Mouse (Mus musculus) heart, adult 18-20 months (tissue): ENCODE measurements around the gene Gramd1b. TPM values are rescaled to one million over a fixed set of nuclear protein-coding genes. Genes with fewer than 3 reads are reported as not detected.

ENCODE experiments used
- DNase-seq, 2 experiments: peaks; one replicate each; pipeline ENCODE4 v3.0.0; 2021 to 2022; ENCODE audit warnings: mixed read lengths in 1 of 2
- total RNA-seq, 2 experiments: library from RNA; stranded (reverse); gene quantifications; 2 replicates each; pipeline ENCODE4 v1.2.3; 2021

The Gramd1b gene
- total RNA-seq, 2 experiments from 2014 or later, result 14.7 to 16.7 TPM

DNA sequence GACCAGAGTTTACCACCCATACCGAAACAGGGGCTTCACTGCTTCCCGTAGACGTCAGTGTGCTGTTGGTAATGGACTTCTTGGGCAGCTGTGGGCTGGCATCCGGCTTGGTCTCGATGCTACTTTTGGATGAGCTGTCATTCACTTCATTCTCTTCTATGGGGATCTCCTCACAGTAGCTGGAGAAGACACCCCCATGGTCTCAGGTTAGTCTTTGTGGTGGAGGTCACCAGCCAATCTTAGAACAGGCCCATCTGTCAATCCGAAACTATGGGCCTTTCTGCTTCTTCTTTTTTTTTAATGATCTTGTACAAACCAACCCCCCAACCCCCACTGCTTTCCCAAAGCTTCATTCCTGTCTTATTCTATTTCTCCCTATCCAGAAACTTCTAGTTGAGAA is 221.3 kb downstream of the Gramd1b start:
- DNase-seq, result no peak

DNA sequence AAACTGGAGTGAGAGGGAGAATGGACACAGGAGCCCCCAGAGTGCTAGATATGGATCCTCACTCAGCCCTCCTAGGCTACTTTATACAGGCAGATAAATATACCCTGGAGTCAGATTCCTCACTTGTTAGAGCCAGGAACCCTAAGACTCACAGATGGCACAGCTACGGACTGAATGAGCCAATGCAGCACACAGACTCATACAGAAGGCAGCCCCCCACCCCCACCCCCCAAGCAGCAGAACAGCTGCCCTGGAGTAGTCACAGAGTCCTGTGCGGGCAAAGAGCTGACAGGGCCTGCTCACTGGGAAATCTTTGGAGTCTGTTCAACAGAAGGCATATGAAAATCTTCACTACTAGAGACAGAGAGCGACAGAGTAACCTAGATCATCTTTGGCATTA is 223.9 kb downstream of the Gramd1b start:
- DNase-seq, result no peak

DNA sequence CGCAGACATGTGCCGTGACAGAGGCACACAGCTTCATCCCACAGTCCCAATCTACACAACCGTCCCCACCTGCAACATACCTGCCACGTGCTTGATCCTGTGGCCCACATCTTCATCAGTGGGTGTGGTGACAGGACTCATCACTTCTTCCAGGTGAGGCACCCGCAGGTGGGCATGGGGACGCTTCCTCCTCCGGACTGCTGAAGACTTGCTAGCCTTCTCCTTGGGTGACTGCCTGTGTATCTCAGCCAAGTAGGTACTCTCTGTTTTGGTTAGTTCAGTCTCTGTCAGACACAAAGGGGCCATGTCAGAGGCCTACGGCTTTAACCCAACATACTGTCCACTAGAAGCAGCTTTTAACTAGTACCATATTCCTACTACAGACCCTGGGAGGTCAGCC is 226.9 kb downstream of the Gramd1b start:
- no peak for DNase-seq

DNA sequence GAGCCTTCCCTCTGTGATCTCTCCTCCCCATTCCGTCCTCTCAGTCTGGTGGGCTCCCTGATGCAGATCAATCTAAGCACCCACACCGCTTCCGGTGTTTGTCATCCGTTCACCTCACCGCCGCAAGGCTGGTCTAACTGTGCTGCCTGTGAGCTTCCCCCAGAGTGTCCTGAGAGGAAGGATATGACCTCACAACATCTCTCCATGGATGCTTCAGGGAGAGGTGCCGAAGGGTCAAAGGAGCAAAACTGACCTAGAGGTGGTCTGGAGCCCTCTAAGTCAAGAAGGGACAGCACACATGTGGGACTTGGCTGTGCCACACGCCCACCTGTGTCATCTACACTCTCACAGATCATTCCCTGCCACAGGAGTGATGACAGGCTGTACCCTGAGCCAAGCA is 228.8 kb downstream of the Gramd1b start:
- peak in 1 of 2 experiments; percentile 17 for DNase-seq

DNA sequence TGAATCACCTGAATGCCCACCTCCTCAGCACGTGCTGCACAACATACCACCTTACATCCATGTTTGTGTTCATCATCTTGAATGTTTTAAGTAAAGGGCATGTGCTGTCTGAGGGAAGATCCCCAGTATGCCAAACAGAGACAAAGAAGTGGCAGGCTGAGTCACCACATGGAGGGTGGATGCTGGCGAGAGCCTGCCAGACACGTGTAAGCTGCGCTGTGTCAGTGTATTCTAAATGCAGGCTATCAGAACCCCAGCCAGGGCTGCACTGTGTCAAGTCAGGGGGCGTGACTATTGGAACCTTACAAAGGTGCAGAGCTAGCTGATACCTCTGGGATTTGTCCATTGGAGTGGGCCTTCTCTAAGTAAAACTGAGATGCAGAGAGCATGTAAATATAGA is 229.7 kb downstream of the Gramd1b start:
- DNase-seq, result no peak

DNA sequence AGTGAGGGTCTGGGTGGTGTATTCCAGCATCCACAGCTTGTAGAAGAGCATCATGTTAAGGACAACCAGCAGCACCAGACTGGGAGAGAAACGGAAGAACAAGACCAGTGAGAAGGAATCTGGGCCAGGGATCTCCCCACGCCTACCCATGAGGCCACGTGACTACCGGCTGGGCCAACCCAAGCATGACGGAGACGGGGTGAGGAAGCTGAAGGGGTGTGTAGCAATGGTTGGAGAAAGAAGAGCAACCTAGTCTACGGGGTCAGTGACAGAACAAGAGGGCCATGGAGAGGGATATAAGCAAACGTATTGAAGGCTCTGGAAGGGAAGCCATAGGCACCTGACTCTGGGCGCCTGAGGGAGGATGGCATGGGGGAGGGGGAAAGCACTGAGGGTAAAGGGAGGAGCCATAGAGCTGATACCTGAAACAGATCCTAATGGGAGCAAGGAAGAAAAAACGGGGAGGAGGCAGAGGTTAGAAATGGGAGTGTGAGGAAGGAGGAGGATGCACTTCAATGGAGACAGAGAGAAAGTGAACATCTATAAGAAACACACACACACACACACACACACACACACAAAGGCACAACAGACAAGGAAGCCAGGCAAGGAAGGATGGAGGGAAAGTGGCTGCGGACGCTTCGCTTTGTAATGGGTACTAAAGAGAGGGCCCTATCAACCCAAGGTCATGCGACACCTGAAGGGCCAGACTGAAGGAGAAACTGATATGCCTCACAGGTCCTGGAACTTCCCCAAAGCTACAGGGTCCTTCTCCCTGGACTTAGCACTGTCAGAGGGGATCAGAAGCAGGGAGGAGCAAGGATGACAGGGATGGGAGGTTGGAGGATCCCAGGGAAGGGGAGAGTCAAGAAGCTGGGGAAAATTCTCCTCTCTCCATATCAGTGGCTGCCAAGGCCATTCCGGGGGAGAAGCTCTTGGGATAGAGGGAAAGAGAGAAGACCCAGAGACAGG is 230.9 kb downstream of the Gramd1b start:
- no peak for DNase-seq

DNA sequence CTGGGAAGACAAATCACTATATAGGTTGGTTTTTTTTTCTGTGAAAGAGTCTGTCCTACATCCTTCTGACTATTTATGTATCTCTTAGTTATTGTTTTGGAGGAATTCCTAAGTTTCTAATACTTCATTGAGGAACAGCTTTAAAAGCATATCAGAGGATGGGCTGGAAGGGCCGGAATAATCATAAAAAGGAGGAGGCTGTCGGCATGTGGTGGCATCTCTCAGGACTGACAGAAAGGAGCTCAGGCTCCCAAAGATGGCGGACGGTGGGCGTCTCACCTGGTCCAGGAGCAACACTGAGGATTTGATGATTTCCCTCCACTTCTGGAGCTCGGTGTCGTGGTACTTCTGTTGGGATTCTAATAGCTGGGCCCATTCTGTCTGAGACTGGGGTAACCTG is 231.9 kb downstream of the Gramd1b start:
- DNase-seq, result no peak

DNA sequence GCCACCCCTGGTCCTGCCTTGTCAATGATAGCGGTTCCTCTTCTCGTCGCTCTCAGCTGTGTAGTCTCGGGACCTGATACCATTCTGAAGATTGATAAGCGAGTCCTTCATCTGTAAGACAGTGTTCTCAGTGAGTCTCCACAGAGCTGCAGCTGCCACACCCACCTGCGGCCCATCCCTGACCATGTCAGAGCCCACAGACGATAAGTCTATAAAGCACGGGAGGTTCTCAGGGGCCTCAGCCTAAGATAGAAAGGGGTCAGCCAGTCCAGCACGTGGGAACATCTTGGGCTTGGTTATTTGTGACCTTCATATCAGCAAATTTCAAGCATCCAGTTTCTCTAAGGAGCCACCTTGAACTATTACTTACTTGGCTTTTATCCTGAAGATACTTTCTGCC is 233.2 kb downstream of the Gramd1b start:
- no peak for DNase-seq

DNA sequence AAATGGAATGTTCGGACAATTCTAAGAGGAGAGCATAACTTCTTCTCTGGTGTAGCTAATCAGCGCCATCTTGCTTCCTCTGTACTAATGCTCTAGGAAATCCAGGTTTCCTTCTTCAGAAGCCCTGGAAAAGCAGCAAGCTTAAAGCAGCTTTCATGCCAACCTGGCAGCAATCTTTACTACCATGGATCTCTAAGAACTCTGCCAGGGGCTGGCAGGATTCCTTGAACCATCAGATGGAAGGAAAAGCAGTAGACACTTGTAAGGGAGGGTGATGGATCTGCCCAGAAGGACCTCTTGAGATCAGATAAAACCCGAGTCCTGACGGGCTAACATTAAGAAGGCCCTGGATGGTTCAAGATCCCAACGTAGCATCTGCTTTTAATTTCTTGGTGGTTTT is 234.9 kb downstream of the Gramd1b start:
- no peak for DNase-seq

DNA sequence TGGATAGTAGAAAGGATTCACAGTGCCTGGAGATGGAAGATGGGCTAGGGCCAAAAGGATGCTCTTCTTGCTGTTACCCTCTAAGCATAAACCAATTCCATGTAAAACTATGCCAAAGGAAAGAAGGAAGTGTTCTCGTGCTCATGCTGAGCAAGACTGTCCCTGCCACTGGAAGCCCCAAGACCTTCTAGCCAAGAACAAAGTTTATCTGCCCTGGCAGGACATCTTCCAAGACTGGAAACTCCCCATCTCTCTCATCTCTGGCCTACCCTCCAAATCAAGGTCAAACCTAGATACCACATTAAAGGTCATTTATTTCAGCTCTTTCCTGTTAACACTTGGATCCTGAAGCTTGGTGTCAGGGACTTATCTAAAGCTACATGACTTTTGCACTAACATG is 236.3 kb downstream of the Gramd1b start:
- no peak for DNase-seq

DNA sequence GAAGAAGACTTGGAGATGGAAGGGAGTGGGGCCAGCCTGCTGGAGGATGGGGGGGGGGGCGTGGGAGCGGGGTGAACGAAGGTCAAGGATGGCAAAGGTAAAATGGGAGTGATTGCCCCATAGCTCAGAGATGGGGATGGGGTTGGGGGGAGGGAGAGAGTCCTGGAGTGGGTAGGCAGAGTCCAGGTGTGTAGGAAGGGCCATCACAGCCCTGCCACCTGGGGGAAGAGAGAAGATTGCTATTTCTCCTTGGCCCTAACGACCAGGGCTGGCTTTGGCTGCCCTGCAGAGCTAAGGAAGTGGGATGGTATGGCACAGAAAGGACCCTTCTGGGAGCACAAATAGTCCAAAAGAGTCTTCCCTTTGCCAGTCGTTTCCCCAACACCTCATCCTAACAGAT is 237.0 kb downstream of the Gramd1b start:
- DNase-seq, result no peak

DNA sequence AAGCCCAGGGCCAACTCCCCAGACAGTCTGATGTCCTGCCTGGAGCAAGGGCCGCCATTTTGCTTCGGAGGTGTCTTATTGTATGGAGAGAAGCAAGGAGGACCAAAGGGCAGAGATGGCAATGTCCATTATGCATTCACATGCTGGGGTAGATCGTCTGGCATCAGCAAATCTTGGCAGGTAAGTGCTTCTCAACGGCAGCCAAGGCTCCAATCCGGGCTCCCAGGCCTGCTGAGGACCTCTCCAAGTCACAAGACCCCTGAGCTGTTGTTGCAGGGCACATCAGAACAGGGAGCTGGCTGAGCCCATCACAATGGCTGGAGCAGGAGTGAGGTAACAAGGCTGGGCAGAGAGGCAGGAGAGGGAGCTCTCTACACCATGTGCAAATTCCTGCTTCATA is 237.4 kb downstream of the Gramd1b start:
- no peak for DNase-seq

DNA sequence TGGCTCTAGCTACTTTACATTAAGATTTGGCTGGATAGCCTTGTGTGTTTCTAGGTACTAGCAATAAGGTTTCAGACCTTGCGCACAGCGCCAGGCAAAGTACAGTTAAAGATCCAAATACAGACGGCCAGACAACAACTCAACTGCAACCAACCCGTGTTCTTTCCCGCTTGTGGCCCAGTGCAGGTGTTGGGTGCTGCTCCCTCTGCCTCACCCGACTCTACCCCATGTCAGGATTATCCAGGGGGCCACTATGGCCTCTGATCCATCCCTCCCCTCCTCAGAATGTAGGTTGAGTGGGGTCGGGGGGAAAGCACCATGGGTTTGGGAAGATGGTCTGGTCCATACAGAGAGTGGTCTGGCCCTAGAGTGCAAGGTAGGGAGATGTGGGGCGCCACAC is 237.9 kb downstream of the Gramd1b start:
- no peak for DNase-seq

DNA sequence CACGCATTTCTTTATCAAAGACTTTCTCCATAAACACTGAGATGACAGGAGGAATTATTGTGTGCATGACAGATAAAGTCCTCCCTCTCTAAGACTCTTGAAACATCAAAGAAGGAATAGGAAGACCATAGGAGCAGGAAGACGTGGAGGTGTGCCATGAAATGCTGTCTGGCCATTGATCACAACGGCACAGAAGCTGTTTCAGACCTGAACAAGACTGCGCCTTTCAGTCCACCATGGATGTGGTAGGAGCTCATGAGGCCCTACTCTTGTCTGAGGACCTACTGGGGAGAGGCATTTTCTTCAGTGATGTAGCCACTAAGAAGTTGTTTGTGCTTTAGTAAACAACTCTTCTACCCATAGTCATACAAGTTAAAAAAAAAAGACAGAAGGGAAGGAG is 238.7 kb downstream of the Gramd1b start:
- no peak for DNase-seq

DNA sequence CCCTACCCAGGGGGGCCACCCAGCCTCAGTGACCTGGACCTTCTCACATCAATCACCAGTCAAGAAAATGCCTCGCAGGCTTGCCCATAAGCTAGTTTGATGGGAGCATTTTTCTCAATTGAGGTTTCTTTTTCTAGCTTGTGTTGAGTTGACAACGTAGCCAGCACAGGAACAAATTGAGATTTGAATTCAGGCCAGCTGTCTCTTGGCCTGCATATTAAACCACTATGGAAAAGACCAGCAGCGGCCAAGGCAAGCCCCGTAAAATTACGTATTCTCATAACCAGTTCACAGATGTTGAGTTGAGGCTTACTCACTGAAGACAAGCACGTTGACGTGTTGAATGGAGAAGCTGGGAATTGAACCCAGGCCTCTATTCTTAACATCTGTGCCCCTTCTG is 248.2 kb downstream of the Gramd1b start:
- peak in 1 of 2 experiments; percentile 15 for DNase-seq

DNA sequence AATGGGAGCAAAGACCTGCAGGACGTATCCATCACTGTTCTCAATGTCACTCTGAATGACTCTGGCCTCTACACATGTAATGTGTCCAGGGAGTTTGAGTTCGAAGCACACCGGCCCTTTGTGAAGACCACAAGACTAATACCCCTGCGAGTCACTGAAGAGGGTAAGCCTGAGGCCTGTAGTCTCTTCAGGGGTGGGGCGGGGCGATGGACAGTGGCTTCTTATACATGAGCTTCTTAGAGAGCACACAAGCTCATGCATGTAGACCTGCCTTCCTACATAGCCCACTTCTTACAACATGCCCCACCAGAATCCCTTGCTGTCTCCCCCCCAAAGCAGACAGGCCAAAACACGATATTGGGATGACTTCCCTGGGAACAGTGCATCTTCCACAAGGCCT is 251.7 kb downstream of the Gramd1b start:
- DNase-seq, result no peak

DNA sequence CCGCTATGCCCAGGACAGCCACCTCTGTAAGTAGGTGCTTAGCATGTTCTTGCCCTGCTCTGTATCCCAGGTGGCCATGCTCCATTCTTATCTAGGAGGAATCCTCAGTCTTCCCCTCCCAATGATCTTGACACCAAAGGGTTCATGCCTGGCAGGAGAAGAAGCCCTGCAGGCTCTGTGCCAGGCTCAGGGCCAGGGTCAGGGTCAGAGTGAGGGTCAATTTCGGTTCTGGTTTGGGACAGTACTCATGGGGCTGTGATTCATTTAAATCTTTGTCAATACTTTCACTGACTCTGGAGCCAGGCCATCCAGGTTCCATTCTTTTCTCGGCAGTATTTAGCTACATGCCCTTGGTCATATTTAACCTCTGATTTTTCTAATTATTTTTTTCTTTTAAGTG is 253.5 kb downstream of the Gramd1b start:
- no peak for DNase-seq

DNA sequence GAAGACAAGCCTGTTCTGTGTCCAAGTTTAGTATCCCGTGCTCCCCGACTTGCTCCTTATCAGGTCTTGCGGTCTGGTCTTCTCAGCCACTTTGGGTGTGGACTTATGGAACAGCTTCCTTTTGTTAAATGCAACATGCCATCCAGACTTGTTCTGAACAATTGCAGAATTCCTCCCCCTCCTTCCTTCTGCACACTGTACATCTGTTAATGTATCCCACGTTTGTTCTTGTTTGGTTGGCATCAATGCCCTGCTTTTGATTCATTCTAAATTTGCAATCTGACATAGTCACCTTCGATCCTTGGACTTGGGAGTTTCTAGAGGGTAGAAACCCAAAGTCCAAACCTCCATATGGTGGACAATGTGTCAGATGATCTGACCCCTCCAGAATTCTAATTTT is 255.3 kb downstream of the Gramd1b start:
- DNase-seq, result no peak

DNA sequence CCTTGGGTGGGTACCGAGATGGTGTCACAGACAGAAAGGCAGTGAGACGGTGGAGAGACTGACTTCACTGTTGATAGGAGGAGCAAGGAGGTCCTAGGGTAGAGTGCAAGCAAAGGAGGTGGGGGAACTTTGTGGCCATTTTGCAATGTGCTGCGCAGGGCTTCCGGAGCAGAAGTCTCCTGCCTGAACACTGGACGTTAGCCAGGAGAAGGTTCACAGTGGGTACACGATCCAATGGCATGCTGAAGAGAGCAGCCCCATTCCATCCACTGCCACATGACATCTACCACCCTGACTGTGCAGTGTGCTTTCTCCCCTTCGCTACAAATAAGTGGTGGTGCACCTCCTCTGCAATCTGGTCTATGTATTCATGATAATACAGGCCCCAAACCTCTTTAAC is 258.4 kb downstream of the Gramd1b start:
- no peak for DNase-seq

DNA sequence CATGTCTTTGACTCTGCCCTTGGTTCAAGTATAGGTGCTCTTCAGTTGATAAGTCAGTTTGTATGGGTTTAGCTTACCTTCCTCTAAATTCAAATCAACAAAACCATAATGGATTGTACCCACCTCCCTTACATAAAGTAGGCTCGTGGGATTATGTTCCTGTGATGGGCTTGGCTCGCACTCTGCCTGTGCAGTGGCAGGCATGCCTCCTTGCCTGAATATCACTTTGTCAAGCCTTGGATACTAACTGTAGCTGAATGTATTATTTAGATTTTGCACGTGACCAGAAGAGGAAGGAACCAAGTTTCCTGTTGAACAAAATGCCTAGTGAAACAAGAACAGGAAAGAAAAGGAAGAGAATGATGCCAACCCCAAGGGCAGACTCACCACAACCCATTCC is 260.1 kb downstream of the Gramd1b start:
- no peak for DNase-seq

DNA sequence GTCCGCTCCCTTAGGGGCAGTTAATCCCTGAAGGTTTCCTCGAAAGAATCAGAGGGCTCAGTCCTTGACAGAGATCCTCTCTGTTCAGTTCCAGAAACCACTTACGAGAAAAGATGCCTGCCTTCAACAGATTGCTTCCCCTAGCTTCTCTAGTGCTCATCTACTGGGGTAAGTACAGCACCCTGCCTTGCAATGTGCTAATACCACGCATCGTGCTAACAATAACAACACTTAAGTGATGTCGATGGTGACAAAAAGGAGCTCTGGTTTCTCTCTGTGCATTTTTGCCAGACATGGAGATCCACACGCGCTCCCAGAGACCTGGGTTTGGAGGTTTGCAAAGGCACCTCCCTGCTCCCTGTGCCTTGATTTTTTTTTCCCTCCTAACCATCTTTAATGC is 261.3 kb downstream of the Gramd1b start:
- DNase-seq, result no peak

DNA sequence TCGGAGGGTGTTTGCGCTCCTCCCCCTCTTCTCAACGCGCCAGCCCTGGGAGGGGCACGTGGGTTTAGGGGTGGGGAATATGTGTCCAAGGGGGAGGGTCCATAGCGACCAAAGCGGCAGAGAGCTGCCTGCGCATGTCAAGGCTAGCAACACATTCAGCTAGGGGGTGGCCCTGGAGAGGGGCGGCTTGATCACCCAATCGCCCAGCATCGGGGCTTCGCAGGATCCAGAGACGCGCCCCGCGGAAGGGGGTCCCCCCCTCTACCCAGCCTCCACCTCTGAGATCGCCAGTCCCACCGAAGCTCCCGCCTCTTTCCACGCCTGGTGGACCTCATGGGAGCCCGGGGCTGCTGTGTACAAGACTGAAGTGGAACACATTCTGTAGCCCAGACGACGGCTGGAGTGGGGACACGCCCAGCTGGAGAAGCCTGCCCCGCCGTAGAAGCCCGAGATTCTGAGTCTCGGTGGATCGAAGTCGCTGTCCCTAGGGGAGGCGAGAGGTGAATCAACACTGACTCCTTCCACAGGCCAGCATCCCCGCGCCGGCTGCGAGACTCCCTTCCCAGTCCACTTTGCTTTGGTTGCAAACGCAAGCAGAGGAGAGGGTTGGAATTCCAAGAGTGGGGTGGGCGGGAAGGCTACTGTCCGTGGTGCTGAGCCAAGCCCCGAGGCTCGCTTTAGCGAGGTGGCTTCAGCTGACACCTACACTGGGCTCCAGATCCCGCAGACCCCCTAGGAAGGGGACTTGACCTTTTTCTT is 261.9 kb downstream of the Gramd1b start, which contains the start of gene Scn3b:
Gene Scn3b (plus strand): TSS at position 115 of the 759 bp plus-strand sequence.
- peak; percentile 58 to 72 for DNase-seq

DNA sequence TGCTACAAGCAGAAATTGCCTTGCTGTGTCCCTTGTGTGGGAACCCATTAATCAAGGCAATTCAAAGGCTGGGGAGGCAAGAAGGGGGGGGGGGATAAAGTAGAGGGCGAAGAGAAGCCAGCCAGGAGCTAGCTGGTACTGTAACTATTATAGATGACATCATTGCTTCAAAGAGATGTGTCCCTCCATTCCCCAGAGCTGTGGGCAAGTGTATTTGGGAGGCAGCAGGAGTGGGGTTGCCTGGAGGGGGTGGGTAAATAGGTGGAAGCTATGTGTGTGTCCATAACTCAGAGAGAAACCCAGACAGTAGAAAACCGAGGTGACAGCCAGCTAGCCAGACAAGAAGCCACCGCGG is 262.5 kb downstream of the Gramd1b start:
- no peak for DNase-seq
